Mouse (Mus musculus): ENCODE measurements at regions not wholly inside any gene's neighbourhood (a gene's known extent, or its start where the extent isn't known, plus 50 kb on each side); places are given as distances from the start of the nearest gene placed in this dataset.

DNA sequence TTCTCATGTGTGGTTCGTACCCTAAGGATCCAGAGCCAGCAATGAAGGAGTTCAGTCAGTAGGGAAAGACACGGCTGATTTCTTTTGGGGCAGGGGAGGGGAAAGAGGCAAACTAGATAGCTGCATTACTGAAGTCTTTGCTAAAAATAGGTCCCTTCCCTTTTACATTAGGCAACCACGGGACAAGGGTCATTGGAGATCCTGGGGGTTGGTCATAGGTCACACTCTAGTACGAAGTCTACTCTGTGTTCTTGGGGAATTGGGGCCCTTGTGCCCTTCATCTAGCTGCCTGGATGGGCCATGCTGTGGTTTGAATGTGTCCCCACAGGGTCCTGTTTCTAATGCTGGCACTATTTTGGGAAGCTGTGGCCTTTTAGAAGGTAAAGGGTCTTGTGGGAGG is 229.6 kb upstream of the 4931429L15Rik start:
- TF ChIP-seq EP300 (IDR thresholded peaks at IDR 0.05; ENCODE audit: low read depth) (no peak), CTCF (IDR thresholded peaks at IDR 0.05; ENCODE audit: low read depth) (no peak)

Measured in liver, postnatal 0 days (tissue).